Mouse (Mus musculus): ENCODE measurements around the gene Abca5.

Abca5 gene

GRCm38 (mm10) chr11:110303411-110303810 is 34.1 kb downstream of the Abca5 start:
- DNase-seq (ENCODE audit: low read depth, low spot score), result no peak

- no peak for DNase-seq (ENCODE audit: low read depth, low spot score)
These were observed 39.5 kb downstream of the Abca5 start for GRCm38 (mm10) chr11:110297917-110298533.

- DNase-seq (ENCODE audit: low read depth, low spot score), result no peak
These were observed 46.9 kb downstream of the Abca5 start for GRCm38 (mm10) chr11:110290586-110290985.

GRCm38 (mm10) chr11:110288423-110288822 is 49.1 kb downstream of the Abca5 start:
- DNase-seq (ENCODE audit: low read depth, low spot score), result no peak

- no peak for DNase-seq (ENCODE audit: low read depth, low spot score)
These were observed 49.8 kb downstream of the Abca5 start for GRCm38 (mm10) chr11:110287694-110288093.

GRCm38 (mm10) chr11:110286331-110286730 is 51.2 kb downstream of the Abca5 start:
- no peak for DNase-seq (ENCODE audit: low read depth, low spot score)

GRCm38 (mm10) chr11:110284849-110285248 is 52.7 kb downstream of the Abca5 start:
- no peak for DNase-seq (ENCODE audit: low read depth, low spot score)

- no peak for DNase-seq (ENCODE audit: low read depth, low spot score)
These were observed 53.2 kb downstream of the Abca5 start for GRCm38 (mm10) chr11:110284185-110284787.

- no peak for DNase-seq (ENCODE audit: low read depth, low spot score)
These were observed 62.7 kb downstream of the Abca5 start for GRCm38 (mm10) chr11:110274794-110275193.

GRCm38 (mm10) chr11:110271745-110272144 is 65.8 kb downstream of the Abca5 start:
- DNase-seq (ENCODE audit: low read depth, low spot score), result peak; percentile 58

GRCm38 (mm10) chr11:110268244-110268844 is 69.2 kb downstream of the Abca5 start:
- DNase-seq (ENCODE audit: low read depth, low spot score), result peak; percentile 62

- no peak for DNase-seq (ENCODE audit: low read depth, low spot score)
These were observed 70.3 kb downstream of the Abca5 start for GRCm38 (mm10) chr11:110267232-110267631.

- DNase-seq (ENCODE audit: low read depth, low spot score), result no peak
These were observed 70.8 kb downstream of the Abca5 start for GRCm38 (mm10) chr11:110266757-110267156.

- DNase-seq (ENCODE audit: low read depth, low spot score), result no peak
These were observed 75.6 kb downstream of the Abca5 start for GRCm38 (mm10) chr11:110261867-110262266.

GRCm38 (mm10) chr11:110257911-110258310 is 79.6 kb downstream of the Abca5 start:
- no peak for DNase-seq (ENCODE audit: low read depth, low spot score)

- no peak for DNase-seq (ENCODE audit: low read depth, low spot score)
These were observed 80.5 kb downstream of the Abca5 start for GRCm38 (mm10) chr11:110257061-110257460.

GRCm38 (mm10) chr11:110252256-110252655 is 85.3 kb downstream of the Abca5 start:
- DNase-seq (ENCODE audit: low read depth, low spot score), result no peak

- DNase-seq (ENCODE audit: low read depth, low spot score), result peak; percentile 29
These were observed 86.0 kb downstream of the Abca5 start, which contains the start of gene Abca6 for GRCm38 (mm10) chr11:110251534-110251933. TSS of gene Abca6 (minus strand) at chr11:110251776.

- DNase-seq (ENCODE audit: low read depth, low spot score), result no peak
These were observed 92.8 kb downstream of the Abca5 start for GRCm38 (mm10) chr11:110244730-110245129.

GRCm38 (mm10) chr11:110237466-110237865 is 100.0 kb downstream of the Abca5 start:
- no peak for DNase-seq (ENCODE audit: low read depth, low spot score)

- no peak for DNase-seq (ENCODE audit: low read depth, low spot score)
These were observed 104.5 kb downstream of the Abca5 start for GRCm38 (mm10) chr11:110232975-110233374.

Measured in telencephalon, adult 2 months (tissue).